Mouse (Mus musculus) hindbrain, embryonic 10.5 days (tissue): ENCODE measurements around the gene Tom1l1. TPM values are rescaled to one million over a fixed set of nuclear protein-coding genes. Genes with fewer than 3 reads are reported as not detected.
A peak's percentile ranks its signal among the peaks of the same experiment; 100 is the strongest.

Experiments
- DNase-seq: peaks from one replicate; pipeline ENCODE4 v3.0.0-alpha.2; 2017; ENCODE audit warnings: low spot score
- H3K27ac ChIP-seq: fragments of 300-500 bp; sonication (generic); 2 replicates; pipeline ENCODE4 v1.5.1; 2016; ENCODE audit warnings: mild to moderate bottlenecking, moderate library complexity
- H3K27me3 ChIP-seq: fragments of 300-500 bp; sonication (generic); 2 replicates; pipeline ENCODE4 v1.6.1; 2016; ENCODE audit warnings: mild to moderate bottlenecking; ENCODE audit not compliant: poor library complexity, insufficient read depth, severe bottlenecking
- H3K36me3 ChIP-seq: fragments of 300-500 bp; sonication (generic); 2 replicates; pipeline ENCODE4 v1.6.1; 2016; ENCODE audit warnings: mild to moderate bottlenecking, moderate library complexity
- H3K4me1 ChIP-seq: fragments of 300-500 bp; sonication (generic); replicated peaks from 2 replicates; pipeline ENCODE4 v1.6.1; 2016; ENCODE audit warnings: mild to moderate bottlenecking
- H3K4me3 ChIP-seq: fragments of 300-500 bp; sonication (generic); 2 replicates; pipeline ENCODE4 v1.5.1; 2016; ENCODE audit warnings: mild to moderate bottlenecking, moderate library complexity
- H3K9me3 ChIP-seq: fragments of 300-500 bp; sonication (generic); 2 replicates; pipeline ENCODE4 v1.6.1; 2016; ENCODE audit warnings: mild to moderate bottlenecking, moderate library complexity
- WGBS: fragments of 180-500 bp; shearing (Covaris S2); methylation state at CpG from one replicate; pipeline ENCODE4 v1.1.7; 2016; 5-methylcytosine and 5-hydroxymethylcytosine counted together
- polyA plus RNA-seq: library from polyadenylated mRNA; unstranded; fragments of >200 nt; fragmentation: Nextera tagmentation; extraction: Ambion mirVana; gene quantifications from 2 replicates; pipeline ENCODE4 v1.2.1, GENCODE M21; 2016

Tom1l1 gene
- polyA plus RNA-seq, 1 experiment from 2014 or later = 15.6 TPM

DNA sequence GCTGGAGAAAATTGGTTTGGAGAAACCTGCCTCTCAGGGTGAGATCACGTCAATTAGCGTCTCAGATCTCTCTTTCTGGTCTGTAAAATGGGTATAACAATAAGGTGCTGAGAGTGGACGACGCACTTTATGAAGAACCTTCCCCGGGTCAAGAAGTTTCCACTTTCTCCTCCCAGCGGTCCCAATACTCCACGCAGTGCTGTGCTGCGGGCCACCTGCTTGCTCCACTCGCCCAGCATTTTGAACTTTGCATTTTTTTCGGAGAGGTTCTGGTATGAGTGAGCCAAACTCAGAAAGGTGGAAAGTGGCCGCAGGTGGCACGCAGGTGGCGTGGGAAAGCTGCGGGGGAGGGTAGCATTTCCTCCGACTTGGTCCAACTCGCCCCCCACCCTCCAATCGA is 1.1 kb downstream of the Tom1l1 start:
- Histone ChIP-seq H3K36me3 (peaks cover 12% of the 10 kb centered on the region; the same call in 1 of the 2 replicates), H3K4me3 (peak overlapping the region; percentile 74), H3K27me3 (peaks cover 22% of the 10 kb centered on the region; the same call in 1 of the 2 replicates), H3K27ac (peak overlapping the region; percentile 86), H3K4me1 (peaks cover 33% of the 10 kb centered on the region; the same call in 1 of the 2 replicates), H3K9me3 (no peaks in the 10 kb centered on the region)
- WGBS = 1% methylated on average over 17 of the region's 17 CpGs
- DNase-seq = no peak

DNA sequence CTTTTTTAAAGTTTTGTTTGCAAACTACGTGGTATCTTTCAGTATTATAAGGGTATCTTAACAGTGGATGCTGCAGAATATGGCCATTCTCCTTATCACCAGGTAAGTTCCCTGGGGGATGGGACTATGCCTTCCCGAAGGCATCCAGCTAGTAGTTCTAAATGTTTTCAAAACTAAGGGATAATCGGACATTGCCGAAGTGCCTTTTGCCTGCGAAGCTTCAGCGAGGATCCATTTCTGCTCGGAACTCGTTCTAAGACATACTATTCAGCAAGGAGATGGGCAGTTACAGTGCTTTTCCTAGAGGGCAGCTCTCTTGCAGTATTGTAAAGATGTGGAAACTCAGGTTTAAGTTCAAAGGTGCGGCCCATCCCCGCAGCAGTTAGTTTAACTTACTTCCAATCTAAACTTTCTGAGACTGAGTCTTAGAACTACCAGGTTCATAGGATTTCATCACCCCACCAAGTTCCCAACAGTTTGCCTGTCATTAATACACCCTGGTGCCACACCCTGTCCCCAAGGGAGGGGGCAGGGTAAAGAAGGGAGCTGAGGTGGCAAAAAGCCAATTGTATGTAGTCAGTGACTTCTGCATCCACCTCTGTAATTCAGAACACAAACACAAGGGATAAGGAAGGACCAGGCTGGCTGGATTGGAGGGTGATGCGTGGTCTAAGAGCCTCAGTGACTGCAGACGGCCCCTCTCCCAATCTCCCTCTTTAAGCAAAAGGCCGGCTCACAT is 1.7 kb downstream of the Tom1l1 start:
- Histone ChIP-seq H3K4me1 (peaks cover 33% of the 10 kb centered on the region; the same call in 1 of the 2 replicates), H3K27me3 (peaks cover 22% of the 10 kb centered on the region; the same call in 1 of the 2 replicates), H3K27ac (peak overlapping the region; percentile 86), H3K36me3 (peaks cover 12% of the 10 kb centered on the region; the same call in 1 of the 2 replicates), H3K9me3 (no peaks in the 10 kb centered on the region), H3K4me3 (peak overlapping the region; percentile 74)
- 72% methylated on average over 13 of the region's 13 CpGs for WGBS
- DNase-seq = no peak

GRCm38 (mm10) chr11:90685196-90685595 is 3.0 kb downstream of the Tom1l1 start:
- DNase-seq = no peak
- peaks cover 21% of the 10 kb centered on the region; the same call in 1 of the 2 replicates for H3K4me1 ChIP-seq
- H3K9me3 ChIP-seq = no peaks in the 10 kb centered on the region
- H3K4me3 ChIP-seq = no peak overlapping the region
- H3K36me3 ChIP-seq = peaks cover 24% of the 10 kb centered on the region
- WGBS = 85% methylated on average over 6 of the region's 6 CpGs
- H3K27ac ChIP-seq = no peak overlapping the region
- peaks cover 22% of the 10 kb centered on the region; the same call in 1 of the 2 replicates for H3K27me3 ChIP-seq

- Histone ChIP-seq H3K27me3 (peaks cover 22% of the 10 kb centered on the region; the same call in 1 of the 2 replicates), H3K36me3 (peaks cover 26% of the 10 kb centered on the region), H3K9me3 (no peaks in the 10 kb centered on the region), H3K4me3 (no peak overlapping the region), H3K4me1 (peaks cover 17% of the 10 kb centered on the region; the same call in 1 of the 2 replicates), H3K27ac (no peak overlapping the region)
- 73% methylated on average over 6 of the region's 6 CpGs for WGBS
- no peak for DNase-seq
Observed at GRCm38 (mm10) chr11:90684765-90685164, 3.4 kb downstream of the Tom1l1 start.

DNA sequence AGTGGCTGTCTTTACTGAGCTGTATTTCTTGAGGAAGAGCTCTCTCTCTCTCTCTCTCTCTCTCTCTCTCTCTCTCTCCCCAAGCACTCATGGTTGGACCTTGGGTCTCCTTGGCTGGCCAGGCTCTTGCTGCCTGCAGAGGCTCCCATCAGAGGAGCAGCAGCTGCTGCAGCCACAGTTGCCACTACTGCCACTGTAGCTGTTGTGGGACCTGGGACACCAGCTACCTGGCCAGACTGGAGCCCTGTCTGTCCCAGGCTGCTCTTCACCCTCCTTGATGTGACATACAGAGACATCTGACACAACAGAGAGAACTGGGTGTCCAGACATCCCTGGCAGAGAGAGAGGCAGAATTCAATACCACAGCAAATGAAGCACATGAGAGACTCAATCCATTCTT is 7.0 kb downstream of the Tom1l1 start:
- Histone ChIP-seq H3K27me3 (no peaks in the 10 kb centered on the region), H3K36me3 (peaks cover 28% of the 10 kb centered on the region), H3K27ac (no peak overlapping the region), H3K9me3 (no peaks in the 10 kb centered on the region), H3K4me1 (0 out of 2 replicates have a peak, but pooled peaks cover 5% of the 10 kb centered on the region), H3K4me3 (no peak overlapping the region)
- no peak for DNase-seq

GRCm38 (mm10) chr11:90678582-90678981 is 9.6 kb downstream of the Tom1l1 start:
- Histone ChIP-seq H3K27me3 (no peaks in the 10 kb centered on the region), H3K4me3 (no peak overlapping the region), H3K4me1 (0 out of 2 replicates have a peak, but pooled peaks cover 5% of the 10 kb centered on the region), H3K27ac (no peak overlapping the region), H3K9me3 (no peaks in the 10 kb centered on the region), H3K36me3 (peaks cover 26% of the 10 kb centered on the region)
- DNase-seq = no peak
- 92% methylated on average over 5 of the region's 5 CpGs for WGBS

DNA sequence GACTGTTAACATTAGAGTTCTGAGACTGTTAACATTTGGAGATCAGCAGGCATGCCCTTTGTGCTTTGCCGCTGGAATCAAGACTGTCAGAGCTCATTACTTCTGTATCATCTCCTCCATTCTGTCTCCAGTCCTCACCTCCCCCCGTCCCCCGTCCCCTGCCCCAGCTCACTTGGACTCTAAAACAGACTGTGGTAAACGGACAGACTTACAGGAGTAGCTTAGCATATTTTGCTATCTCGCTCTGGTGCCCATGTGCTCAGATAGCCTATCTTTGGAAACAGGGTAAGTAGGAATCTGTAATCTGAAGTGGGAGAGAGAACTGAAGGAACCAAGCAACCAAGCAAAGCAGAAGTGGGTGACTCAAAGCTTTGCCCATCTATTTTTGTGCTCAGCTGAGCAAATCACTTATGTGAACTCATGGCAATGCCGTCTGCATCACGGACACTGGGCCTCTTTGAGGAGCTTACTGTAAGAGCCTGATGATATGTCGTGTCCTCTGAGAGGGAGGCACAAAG is 10.3 kb downstream of the Tom1l1 start:
- Histone ChIP-seq H3K4me1 (0 out of 2 replicates have a peak, but pooled peaks cover 5% of the 10 kb centered on the region), H3K36me3 (peaks cover 21% of the 10 kb centered on the region), H3K9me3 (no peaks in the 10 kb centered on the region), H3K27ac (no peak overlapping the region), H3K27me3 (no peaks in the 10 kb centered on the region), H3K4me3 (no peak overlapping the region)
- no peak for DNase-seq
- 78% methylated on average over 8 of the region's 8 CpGs for WGBS

DNA sequence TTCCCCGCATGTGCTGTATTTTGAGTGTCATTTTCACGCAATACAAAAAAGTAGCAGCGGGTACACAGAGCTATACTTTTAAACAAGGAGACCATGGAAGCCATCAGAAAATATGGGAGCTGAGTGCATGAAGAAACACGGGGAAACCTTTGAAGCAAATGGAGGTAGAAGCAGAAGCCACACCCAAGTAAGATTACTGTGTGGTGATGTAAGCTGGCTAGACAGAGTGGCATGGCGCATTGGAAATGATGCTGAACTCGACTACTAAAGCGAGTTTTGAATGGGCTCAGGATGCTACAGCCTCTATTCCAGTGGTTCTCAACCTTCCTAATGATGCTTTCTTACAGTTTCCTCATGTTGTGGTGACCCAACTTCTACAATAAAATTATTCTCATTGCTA is 11.1 kb downstream of the Tom1l1 start:
- no peak for DNase-seq
- H3K9me3 ChIP-seq = no peaks in the 10 kb centered on the region
- WGBS = 92% methylated on average over 7 of the region's 7 CpGs

GRCm38 (mm10) chr11:90675479-90676110 is 12.6 kb downstream of the Tom1l1 start:
- no peak for DNase-seq
- Histone ChIP-seq H3K4me1 (0 out of 2 replicates have a peak, but pooled peaks cover 5% of the 10 kb centered on the region), H3K9me3 (no peaks in the 10 kb centered on the region), H3K27ac (no peak overlapping the region), H3K4me3 (no peak overlapping the region), H3K36me3 (peaks cover 14% of the 10 kb centered on the region), H3K27me3 (no peaks in the 10 kb centered on the region)
- WGBS = 88% methylated on average over 5 of the region's 5 CpGs

More for the DNA sequence above, 11.1 kb downstream of the Tom1l1 start:
- no peak overlapping the region for H3K4me3 ChIP-seq
- H3K4me1 ChIP-seq = 0 out of 2 replicates have a peak, but pooled peaks cover 5% of the 10 kb centered on the region
- H3K36me3 ChIP-seq = peaks cover 21% of the 10 kb centered on the region
- H3K27ac ChIP-seq = no peak overlapping the region
- no peaks in the 10 kb centered on the region for H3K27me3 ChIP-seq

GRCm38 (mm10) chr11:90667325-90667724 is 20.8 kb downstream of the Tom1l1 start:
- WGBS = 96% methylated on average over 6 of the region's 6 CpGs

GRCm38 (mm10) chr11:90666916-90667315 is 21.2 kb downstream of the Tom1l1 start:
- H3K27ac ChIP-seq = no peak overlapping the region

More at GRCm38 (mm10) chr11:90667325-90667724, 20.8 kb downstream of the Tom1l1 start:
- Histone ChIP-seq H3K27ac (no peak overlapping the region), H3K36me3 (peaks cover 17% of the 10 kb centered on the region), H3K4me1 (peaks cover 32% of the 10 kb centered on the region), H3K4me3 (no peak overlapping the region), H3K9me3 (no peaks in the 10 kb centered on the region), H3K27me3 (no peaks in the 10 kb centered on the region)
- no peak for DNase-seq

DNA sequence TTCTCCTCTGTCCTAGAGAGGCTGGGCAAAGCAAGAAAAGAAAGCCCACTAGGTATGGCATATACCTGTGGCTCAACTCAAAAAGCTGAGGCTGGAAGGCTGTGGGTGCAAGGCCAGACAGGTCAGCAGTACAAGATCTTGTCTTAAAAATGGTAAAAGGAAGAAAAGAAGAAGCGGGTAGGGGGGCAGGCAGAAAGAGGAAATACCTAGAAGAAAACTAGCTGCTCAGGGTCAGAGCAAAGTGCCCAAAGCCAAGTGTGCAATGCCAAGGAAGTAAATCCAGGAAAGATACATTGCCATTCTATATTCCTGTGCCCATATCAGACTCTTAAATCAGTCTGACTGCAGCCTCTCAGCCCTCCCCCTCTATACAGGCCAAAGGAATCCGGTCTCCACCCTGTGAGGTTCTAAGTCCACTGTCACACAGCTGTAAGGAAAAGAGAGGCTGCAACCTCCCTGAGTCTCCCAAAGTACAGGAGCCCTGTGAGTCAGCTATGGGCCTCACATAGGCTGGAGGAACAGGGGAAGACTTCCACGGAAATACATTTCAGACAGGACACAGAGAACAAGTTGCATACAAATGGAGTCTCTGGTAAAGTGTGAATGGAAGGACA is 21.9 kb downstream of the Tom1l1 start:
- 68% methylated on average over 3 of the region's 3 CpGs for WGBS
- DNase-seq = no peak
- Histone ChIP-seq H3K9me3 (no peaks in the 10 kb centered on the region), H3K4me1 (peaks cover 32% of the 10 kb centered on the region), H3K27me3 (no peaks in the 10 kb centered on the region), H3K27ac (peak overlapping the region; percentile 2; the same call in 1 of the 2 replicates), H3K36me3 (peaks cover 20% of the 10 kb centered on the region; the same call in 1 of the 2 replicates), H3K4me3 (no peak overlapping the region)

More at GRCm38 (mm10) chr11:90666916-90667315, 21.2 kb downstream of the Tom1l1 start:
- H3K4me1 ChIP-seq = peaks cover 32% of the 10 kb centered on the region
- peaks cover 14% of the 10 kb centered on the region; the same call in 1 of the 2 replicates for H3K36me3 ChIP-seq
- 88% methylated on average over 4 of the region's 4 CpGs for WGBS
- no peaks in the 10 kb centered on the region for H3K9me3 ChIP-seq
- no peaks in the 10 kb centered on the region for H3K27me3 ChIP-seq
- no peak for DNase-seq
- H3K4me3 ChIP-seq = no peak overlapping the region
